Mouse (Mus musculus): ENCODE data around the gene G6pc2. TPM values are rescaled to one million over a fixed set of nuclear protein-coding genes. Genes with fewer than 3 reads are reported as not detected.

Gene G6pc2
- polyA plus RNA-seq (2012; ENCODE audit: low replicate concordance), result not detected in 2 replicates

GRCm38 (mm10) chr2:69210773-69211172, at the start of gene G6pc2:
Gene G6pc2, plus strand, starts transcription at chr2:69211073.

GRCm38 (mm10) chr2:69205791-69206351, 5.0 kb upstream of the G6pc2 start, which contains the start of gene Spc25:
Gene Spc25, minus strand, starts transcription at chr2:69206194.

Other genes with a start within 250 kb of the G6pc2 start
- 0.22 TPM in 1 of 2 replicates, not detected in the other for gene Nostrin, start 75.3 kb upstream of the G6pc2 start, polyA plus RNA-seq (2012; ENCODE audit: low replicate concordance)
- 6.6 and 20.6 TPM in 2 replicates for gene Spc25, start 4.9 kb upstream of the G6pc2 start, polyA plus RNA-seq (2012; ENCODE audit: low replicate concordance)
- gene Abcb11, start 131.5 kb downstream of the G6pc2 start, polyA plus RNA-seq (2012; ENCODE audit: low replicate concordance), result not detected in 2 replicates
- 0.07 TPM in 1 of 2 replicates, not detected in the other for gene Dhrs9, start 169.4 kb downstream of the G6pc2 start, polyA plus RNA-seq (2012; ENCODE audit: low replicate concordance)

Measured in leukemia stem cell, adult 10-12 weeks (primary cell).